Mouse (Mus musculus): ENCODE results near the gene Pla2g15. TPM values are rescaled to one million over a fixed set of nuclear protein-coding genes. Genes with fewer than 3 reads are reported as not detected.

The Pla2g15 gene
- polyA plus RNA-seq, 1 experiment from 2014 or later: 4.4 TPM

DNA sequence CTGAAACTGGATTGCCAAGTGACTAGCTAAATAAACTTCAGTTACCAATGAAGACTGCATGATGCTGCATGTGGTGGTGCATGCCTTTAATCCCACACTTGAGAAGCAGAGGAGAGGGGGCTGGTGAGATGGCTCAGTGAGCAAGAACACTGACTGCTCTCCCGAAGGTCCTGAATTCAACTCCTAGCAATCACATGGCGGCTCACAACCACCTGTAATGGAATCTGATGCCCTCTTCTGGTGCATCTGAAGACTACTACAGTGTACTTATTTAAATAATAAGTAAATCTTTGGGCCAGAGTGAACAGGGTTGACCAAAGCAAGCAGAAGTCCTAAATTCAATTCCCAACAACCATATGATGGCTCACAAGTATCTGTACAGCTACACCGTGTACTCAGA, 26.8 kb upstream of the Pla2g15 start:
- H3K27me3 ChIP-seq (ENCODE audit: control insufficient read depth, insufficient read depth, low read length): no peaks in the 10 kb centered on the region
- no peak for DNase-seq (ENCODE audit: low spot score)
- H3K4me3 ChIP-seq (ENCODE audit: low read depth, low read length): no peak overlapping the region
- H3K9ac ChIP-seq (ENCODE audit: low read depth, low read length): no peak overlapping the region
- no peak for ATAC-seq (ENCODE audit: low FRiP score)
- H3K36me3 ChIP-seq (ENCODE audit: control insufficient read depth, insufficient read depth, low read length): no peaks in the 10 kb centered on the region
- WGBS: 82% methylated on average over 3 of the region's 3 CpGs
- H3K4me2 ChIP-seq (replicated peaks; ENCODE audit: low read depth, low read length): no peak overlapping the region
- no peaks in the 10 kb centered on the region for H3K4me1 ChIP-seq (replicated peaks; ENCODE audit: control insufficient read depth, insufficient read depth, low read length)
- no peak overlapping the region for H3K27ac ChIP-seq (ENCODE audit: low read depth, low read length)
- no peaks in the 10 kb centered on the region for H3K9me3 ChIP-seq (ENCODE audit: control insufficient read depth, low read length)

DNA sequence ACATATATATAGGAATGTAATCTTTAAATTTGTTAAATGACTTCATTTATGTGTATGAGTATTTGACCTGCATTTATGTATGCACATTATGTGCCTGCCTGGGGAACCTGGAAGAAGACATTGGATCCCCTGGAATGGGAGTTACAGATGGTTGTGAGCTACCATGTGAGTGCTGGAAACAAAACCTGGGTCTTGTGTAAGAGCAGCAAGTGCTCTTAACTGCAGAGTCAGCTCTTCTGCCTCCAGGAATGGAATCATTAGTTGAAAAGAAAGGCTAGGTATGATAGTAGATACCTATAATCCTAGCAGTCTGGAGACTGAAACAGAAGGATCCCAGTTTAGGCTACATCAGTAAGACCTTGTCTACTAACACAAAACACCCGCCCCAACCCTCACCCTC, 24.1 kb upstream of the Pla2g15 start:
- Histone ChIP-seq H3K4me1 (replicated peaks; ENCODE audit: control insufficient read depth, insufficient read depth, low read length) (no peaks in the 10 kb centered on the region), H3K4me3 (ENCODE audit: low read depth, low read length) (no peak overlapping the region), H3K9me3 (ENCODE audit: control insufficient read depth, low read length) (no peaks in the 10 kb centered on the region), H3K4me2 (replicated peaks; ENCODE audit: low read depth, low read length) (no peak overlapping the region), H3K27ac (ENCODE audit: low read depth, low read length) (no peak overlapping the region), H3K9ac (ENCODE audit: low read depth, low read length) (no peak overlapping the region), H3K27me3 (ENCODE audit: control insufficient read depth, insufficient read depth, low read length) (no peaks in the 10 kb centered on the region), H3K36me3 (ENCODE audit: control insufficient read depth, insufficient read depth, low read length) (no peaks in the 10 kb centered on the region)
- ATAC-seq (ENCODE audit: low FRiP score) (no peak), DNase-seq (ENCODE audit: low spot score) (no peak)
- 96% methylated on average over 1 of the region's 1 CpGs for WGBS

DNA sequence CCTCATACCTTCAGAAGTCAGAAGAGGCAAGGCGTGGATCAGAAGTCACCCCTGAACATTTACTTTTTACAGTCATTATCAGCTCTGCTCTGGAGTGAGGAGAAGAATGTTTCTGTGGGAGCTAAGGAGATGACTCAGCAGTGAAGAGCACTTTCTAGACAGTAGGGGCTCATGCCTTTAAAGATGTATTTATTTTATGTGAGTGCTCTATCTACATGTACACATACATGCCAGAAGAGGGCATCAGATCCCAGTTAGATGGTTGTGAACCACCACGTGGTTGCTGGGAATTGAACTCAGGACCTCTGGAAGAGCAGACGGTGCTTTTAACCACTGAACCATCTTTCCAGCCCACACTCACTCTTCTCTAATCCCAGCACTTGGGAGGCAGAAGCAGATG, 23.1 kb upstream of the Pla2g15 start:
- Histone ChIP-seq H3K27ac (ENCODE audit: low read depth, low read length) (no peak overlapping the region), H3K36me3 (ENCODE audit: control insufficient read depth, insufficient read depth, low read length) (no peaks in the 10 kb centered on the region), H3K27me3 (ENCODE audit: control insufficient read depth, insufficient read depth, low read length) (no peaks in the 10 kb centered on the region), H3K4me1 (replicated peaks; ENCODE audit: control insufficient read depth, insufficient read depth, low read length) (no peaks in the 10 kb centered on the region), H3K4me2 (replicated peaks; ENCODE audit: low read depth, low read length) (no peak overlapping the region), H3K4me3 (ENCODE audit: low read depth, low read length) (no peak overlapping the region), H3K9ac (ENCODE audit: low read depth, low read length) (no peak overlapping the region), H3K9me3 (ENCODE audit: control insufficient read depth, low read length) (no peaks in the 10 kb centered on the region)
- 79% methylated on average over 3 of the region's 3 CpGs for WGBS
- no peak for DNase-seq (ENCODE audit: low spot score)
- ATAC-seq (ENCODE audit: low FRiP score): no peak

DNA sequence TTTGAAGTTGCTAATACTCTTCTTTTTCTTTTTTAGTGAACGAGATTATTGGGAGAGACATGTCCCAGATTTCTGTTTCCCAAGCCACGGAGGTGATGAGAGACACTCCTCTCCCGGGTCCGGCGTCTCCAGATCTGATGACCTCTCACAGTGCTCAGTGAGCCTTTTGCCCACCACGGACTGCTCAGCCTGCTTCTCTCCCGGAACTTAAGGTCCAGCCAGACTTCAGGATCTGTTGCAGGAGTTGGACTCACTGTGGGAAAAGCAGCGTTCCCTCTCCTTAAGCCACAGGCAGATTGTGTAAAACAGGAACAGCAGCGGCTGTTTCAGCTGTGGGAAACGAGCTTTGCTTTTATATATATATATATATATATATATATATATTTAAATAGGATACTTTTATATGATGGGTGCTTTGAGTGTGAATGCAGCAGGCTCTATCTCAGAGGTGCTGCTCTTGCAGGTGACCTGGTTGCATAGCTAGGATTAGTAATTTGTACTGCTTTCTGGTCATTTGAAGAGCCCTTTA, 22.3 kb upstream of the Pla2g15 start:
- ATAC-seq (ENCODE audit: low FRiP score) (no peak), DNase-seq (ENCODE audit: low spot score) (no peak)
- Histone ChIP-seq H3K9ac (ENCODE audit: low read depth, low read length) (no peak overlapping the region), H3K27ac (ENCODE audit: low read depth, low read length) (no peak overlapping the region), H3K4me3 (ENCODE audit: low read depth, low read length) (no peak overlapping the region), H3K9me3 (ENCODE audit: control insufficient read depth, low read length) (no peaks in the 10 kb centered on the region), H3K36me3 (ENCODE audit: control insufficient read depth, insufficient read depth, low read length) (no peaks in the 10 kb centered on the region), H3K27me3 (ENCODE audit: control insufficient read depth, insufficient read depth, low read length) (no peaks in the 10 kb centered on the region), H3K4me2 (replicated peaks; ENCODE audit: low read depth, low read length) (no peak overlapping the region), H3K4me1 (replicated peaks; ENCODE audit: control insufficient read depth, insufficient read depth, low read length) (no peaks in the 10 kb centered on the region)
- 91% methylated on average over 10 of the region's 10 CpGs for WGBS

DNA sequence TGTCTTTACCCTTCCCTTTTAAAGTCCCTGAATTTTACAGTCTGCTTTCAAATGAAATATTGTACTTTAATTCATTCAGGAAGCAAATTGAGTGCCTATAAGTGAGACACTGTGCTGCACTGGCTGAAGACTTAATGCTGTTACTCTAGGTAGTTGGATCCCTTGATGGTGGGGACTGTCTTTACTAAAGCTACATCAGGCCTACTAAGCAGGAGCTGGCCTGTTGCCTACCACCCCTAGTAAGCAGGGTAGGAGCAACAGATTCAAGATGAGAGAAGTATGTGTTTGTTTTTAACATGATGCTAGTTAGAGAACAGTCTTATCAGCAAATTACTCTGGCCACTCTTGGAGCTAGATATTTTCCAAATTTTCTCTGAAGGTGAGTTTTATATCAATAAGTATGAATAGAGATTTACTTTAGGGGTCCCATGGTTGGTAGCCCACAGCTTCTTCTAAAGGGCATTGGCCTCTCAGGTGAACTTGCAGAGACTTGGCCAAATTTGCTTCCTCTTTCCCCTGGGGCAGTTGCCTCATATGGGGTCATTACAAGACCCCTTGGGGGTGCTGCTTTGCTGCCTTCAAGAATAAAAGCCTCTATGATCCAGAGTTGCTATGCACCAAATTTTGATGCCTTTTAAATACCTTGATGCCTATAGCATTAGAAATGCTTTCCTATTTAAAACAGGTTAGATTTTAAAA, 20.8 kb upstream of the Pla2g15 start:
- Histone ChIP-seq H3K36me3 (ENCODE audit: control insufficient read depth, insufficient read depth, low read length) (no peaks in the 10 kb centered on the region), H3K9me3 (ENCODE audit: control insufficient read depth, low read length) (no peaks in the 10 kb centered on the region), H3K4me1 (replicated peaks; ENCODE audit: control insufficient read depth, insufficient read depth, low read length) (no peaks in the 10 kb centered on the region), H3K4me2 (replicated peaks; ENCODE audit: low read depth, low read length) (no peak overlapping the region), H3K27me3 (ENCODE audit: control insufficient read depth, insufficient read depth, low read length) (peaks cover 8% of the 10 kb centered on the region), H3K4me3 (ENCODE audit: low read depth, low read length) (no peak overlapping the region), H3K9ac (ENCODE audit: low read depth, low read length) (no peak overlapping the region), H3K27ac (ENCODE audit: low read depth, low read length) (no peak overlapping the region)
- ATAC-seq (ENCODE audit: low FRiP score): no peak
- DNase-seq (ENCODE audit: low spot score): no peak

DNA sequence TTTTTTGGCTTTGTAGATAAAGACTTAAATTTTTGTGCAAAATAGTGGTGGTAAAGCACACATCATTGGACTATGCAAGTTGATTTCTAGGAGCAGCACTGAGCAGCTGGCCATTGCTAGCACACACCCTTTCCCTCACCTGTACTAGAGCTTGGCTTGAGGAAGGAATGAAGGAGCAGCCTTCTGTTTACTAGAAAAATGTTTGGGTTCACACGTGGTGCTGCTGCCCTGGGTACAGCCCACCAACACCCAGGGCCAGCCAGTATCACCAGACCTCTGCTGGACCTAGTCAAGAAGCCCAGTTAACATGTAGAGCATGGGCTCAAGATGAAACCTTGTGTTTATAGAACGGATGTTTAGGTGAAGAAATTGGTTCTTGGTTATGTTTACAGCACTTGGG, 20.2 kb upstream of the Pla2g15 start:
- Histone ChIP-seq H3K4me2 (replicated peaks; ENCODE audit: low read depth, low read length) (no peak overlapping the region), H3K36me3 (ENCODE audit: control insufficient read depth, insufficient read depth, low read length) (no peaks in the 10 kb centered on the region), H3K27ac (ENCODE audit: low read depth, low read length) (no peak overlapping the region), H3K27me3 (ENCODE audit: control insufficient read depth, insufficient read depth, low read length) (peaks cover 14% of the 10 kb centered on the region), H3K4me3 (ENCODE audit: low read depth, low read length) (no peak overlapping the region), H3K9me3 (ENCODE audit: control insufficient read depth, low read length) (no peaks in the 10 kb centered on the region), H3K9ac (ENCODE audit: low read depth, low read length) (no peak overlapping the region), H3K4me1 (replicated peaks; ENCODE audit: control insufficient read depth, insufficient read depth, low read length) (no peaks in the 10 kb centered on the region)
- ATAC-seq (ENCODE audit: low FRiP score): no peak
- 82% methylated on average over 2 of the region's 2 CpGs for WGBS
- DNase-seq (ENCODE audit: low spot score): no peak

DNA sequence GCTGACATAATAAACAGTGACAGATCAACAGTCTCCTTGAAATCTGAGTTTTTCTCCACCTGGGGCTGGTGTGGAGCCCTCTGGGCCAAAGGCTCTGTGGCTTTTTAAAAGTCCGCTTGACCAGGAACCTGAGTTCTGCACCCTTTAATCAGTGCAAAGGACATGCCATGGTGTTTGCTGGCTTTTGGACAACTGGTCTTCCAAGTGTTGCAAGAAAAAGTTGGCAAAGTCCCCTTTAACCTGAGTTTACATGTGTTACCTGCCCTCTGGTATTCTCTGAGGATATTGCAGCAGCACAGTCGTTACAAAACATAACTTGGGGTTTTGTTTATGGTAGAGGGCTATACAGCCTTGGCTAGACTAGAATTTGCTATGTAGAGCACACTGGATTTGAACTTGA, 19.7 kb upstream of the Pla2g15 start:
- Histone ChIP-seq H3K36me3 (ENCODE audit: control insufficient read depth, insufficient read depth, low read length) (no peaks in the 10 kb centered on the region), H3K4me2 (replicated peaks; ENCODE audit: low read depth, low read length) (no peak overlapping the region), H3K4me1 (replicated peaks; ENCODE audit: control insufficient read depth, insufficient read depth, low read length) (no peaks in the 10 kb centered on the region), H3K27me3 (ENCODE audit: control insufficient read depth, insufficient read depth, low read length) (peaks cover 19% of the 10 kb centered on the region), H3K9me3 (ENCODE audit: control insufficient read depth, low read length) (no peaks in the 10 kb centered on the region), H3K9ac (ENCODE audit: low read depth, low read length) (no peak overlapping the region), H3K4me3 (ENCODE audit: low read depth, low read length) (no peak overlapping the region), H3K27ac (ENCODE audit: low read depth, low read length) (no peak overlapping the region)
- ATAC-seq (ENCODE audit: low FRiP score): no peak
- WGBS: 86% methylated on average over 2 of the region's 2 CpGs
- no peak for DNase-seq (ENCODE audit: low spot score)

DNA sequence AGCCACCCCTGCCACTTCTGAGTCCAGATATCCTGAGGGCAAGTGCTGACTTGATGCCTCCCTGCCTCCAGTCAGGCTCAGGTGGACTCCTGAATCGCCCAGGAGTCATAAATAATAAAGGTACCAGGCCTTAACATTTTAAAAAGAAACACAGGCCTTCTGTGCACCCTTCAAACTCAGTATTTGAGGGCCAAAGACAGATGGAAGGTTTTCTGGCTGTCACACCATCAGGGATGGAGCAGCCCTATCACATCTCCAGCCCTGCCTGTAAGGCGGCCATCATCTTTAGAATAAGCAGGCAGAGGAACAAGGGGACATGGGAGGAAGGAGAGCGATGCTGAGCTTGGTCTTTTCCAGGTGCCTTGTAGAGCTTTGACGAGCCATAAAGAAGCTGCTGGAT, 19.2 kb upstream of the Pla2g15 start:
- H3K4me3 ChIP-seq (ENCODE audit: low read depth, low read length): no peak overlapping the region
- H3K4me2 ChIP-seq (replicated peaks; ENCODE audit: low read depth, low read length): no peak overlapping the region
- H3K36me3 ChIP-seq (ENCODE audit: control insufficient read depth, insufficient read depth, low read length): no peaks in the 10 kb centered on the region
- peaks cover 1% of the 10 kb centered on the region; the same call in 1 of the 2 replicates for H3K4me1 ChIP-seq (replicated peaks; ENCODE audit: control insufficient read depth, insufficient read depth, low read length)
- ATAC-seq (ENCODE audit: low FRiP score) (no peak), DNase-seq (ENCODE audit: low spot score) (no peak)
- H3K27me3 ChIP-seq (ENCODE audit: control insufficient read depth, insufficient read depth, low read length): peaks cover 24% of the 10 kb centered on the region
- H3K27ac ChIP-seq (ENCODE audit: low read depth, low read length): no peak overlapping the region
- H3K9ac ChIP-seq (ENCODE audit: low read depth, low read length): no peak overlapping the region
- no peaks in the 10 kb centered on the region for H3K9me3 ChIP-seq (ENCODE audit: control insufficient read depth, low read length)
- 96% methylated on average over 4 of the region's 4 CpGs for WGBS

DNA sequence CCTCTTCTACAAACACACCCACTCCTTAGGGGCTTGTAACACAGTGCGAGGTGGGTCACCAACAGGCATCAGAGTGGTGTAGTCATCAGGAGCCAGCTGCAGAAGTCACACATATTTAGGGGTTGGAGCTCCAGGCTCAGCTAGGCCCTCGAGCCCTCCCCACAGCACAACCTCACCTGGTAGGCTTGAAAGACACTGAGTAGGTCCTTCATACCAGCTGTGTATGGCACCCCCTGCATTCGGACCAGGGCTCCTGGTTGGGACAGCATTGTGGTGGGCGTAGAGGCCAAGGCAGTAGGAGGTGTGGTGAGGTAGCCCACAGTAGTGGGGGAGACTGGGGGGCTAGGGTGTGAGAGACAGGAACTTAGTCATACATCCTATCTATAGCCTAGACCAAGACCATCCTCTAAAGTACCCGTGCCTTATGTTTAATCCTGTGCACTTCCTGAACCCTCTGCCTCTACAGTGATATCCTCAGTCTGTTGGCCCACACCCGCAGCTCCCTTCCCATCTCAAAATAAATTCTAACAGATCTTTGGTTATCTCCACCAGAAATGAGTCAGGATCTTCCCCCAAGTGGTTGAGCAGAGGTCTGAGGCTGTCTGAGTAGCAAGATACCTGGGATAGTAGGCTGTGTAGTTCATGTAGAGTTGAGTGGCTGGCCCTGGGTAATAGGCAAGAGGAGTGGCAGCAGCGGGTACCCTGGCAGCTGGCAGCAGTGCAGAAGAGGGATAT, 18.5 kb upstream of the Pla2g15 start:
- peaks cover 30% of the 10 kb centered on the region for H3K27me3 ChIP-seq (ENCODE audit: control insufficient read depth, insufficient read depth, low read length)

More for the DNA sequence above, 18.5 kb upstream of the Pla2g15 start:
- H3K36me3 ChIP-seq (ENCODE audit: control insufficient read depth, insufficient read depth, low read length): no peaks in the 10 kb centered on the region
- WGBS: 91% methylated on average over 7 of the region's 7 CpGs
- DNase-seq (ENCODE audit: low spot score): no peak
- H3K27ac ChIP-seq (ENCODE audit: low read depth, low read length): no peak overlapping the region
- H3K4me2 ChIP-seq (replicated peaks; ENCODE audit: low read depth, low read length): no peak overlapping the region
- peaks cover 8% of the 10 kb centered on the region for H3K4me1 ChIP-seq (replicated peaks; ENCODE audit: control insufficient read depth, insufficient read depth, low read length)
- no peak for ATAC-seq (ENCODE audit: low FRiP score)
- H3K9me3 ChIP-seq (ENCODE audit: control insufficient read depth, low read length): no peaks in the 10 kb centered on the region
- no peak overlapping the region for H3K9ac ChIP-seq (ENCODE audit: low read depth, low read length)
- H3K4me3 ChIP-seq (ENCODE audit: low read depth, low read length): no peak overlapping the region
